In genomic region chr8:82157928-82158327, GRCm38 (mm10) we compare ENCODE assay signal across 12 mouse cellular contexts.
"Had no signal": no experiment of that assay in that cellular context is flagged by ENCODE, and none has a peak within 500 bp of the region (broad histone marks: within the 10 kb centered on the region; RNA-seq: fewer than 3 reads in every experiment).

No protein-coding gene starts in this region.

- H3K9ac ChIP-seq: kidney, embryonic 15.5 days; neural tube, embryonic 15.5 days had no signal

- H3K4me2 ChIP-seq: kidney, embryonic 15.5 days; neural tube, embryonic 15.5 days had no signal

- H3K4me3 ChIP-seq: kidney, embryonic 15.5 days; limb, embryonic 10.5 days; midbrain, embryonic 10.5 days; myocyte; neural tube, embryonic 15.5 days had no signal

- H3K27ac ChIP-seq: kidney, embryonic 15.5 days; limb, embryonic 10.5 days; midbrain, embryonic 10.5 days; neural tube, embryonic 15.5 days; stomach, postnatal 0 days had no signal

- H3K36me3 ChIP-seq: kidney, embryonic 15.5 days; limb, embryonic 10.5 days; midbrain, embryonic 10.5 days; neural tube, embryonic 15.5 days had no signal

- H3K27me3 ChIP-seq: kidney, embryonic 15.5 days; neural tube, embryonic 15.5 days had no signal

- H3K9me3 ChIP-seq: kidney, embryonic 15.5 days; limb, embryonic 10.5 days had no signal

- DNase-seq: kidney, adult 2 months; kidney, postnatal 14 days; lung, adult 18-20 months; midbrain, embryonic 14.5 days; right cerebral cortex, adult 18-20 months; thymus, postnatal 4 days had no signal

- H3K4me1 ChIP-seq: kidney, embryonic 15.5 days; limb, embryonic 10.5 days; midbrain, embryonic 10.5 days; neural tube, embryonic 15.5 days had no signal
